Mouse (Mus musculus): ENCODE results near the gene Rtn4rl1.

- no peak for TF ChIP-seq CTCF (IDR thresholded peaks at IDR 0.05; ENCODE audit: control insufficient read depth, insufficient read depth, insufficient read length)
- TF ChIP-seq CEBPB (IDR thresholded peaks at IDR 0.05; ENCODE audit: low read depth) = no peak
Measured at GRCm38 (mm10) chr11:75158432-75158831, 35.2 kb upstream of the Rtn4rl1 start.

All from C2C12 (cell line).